Mouse (Mus musculus): ENCODE measurements at regions not wholly inside any gene's neighbourhood (a gene's known extent, or its start where the extent isn't known, plus 50 kb on each side); places are given as distances from the start of the nearest gene placed in this dataset.

- no peak for DNase-seq (ENCODE audit: low spot score)
- Histone ChIP-seq H3K27me3 (ENCODE audit: insufficient read depth, poor library complexity, severe bottlenecking) (no peaks in the 10 kb centered on the region), H3K4me3 (no peak overlapping the region), H3K36me3 (no peaks in the 10 kb centered on the region), H3K9me3 (no peaks in the 10 kb centered on the region), H3K4me1 (no peaks in the 10 kb centered on the region; the same call in 1 of the 2 replicates), H3K27ac (no peak overlapping the region)
- WGBS = 84% methylated on average over 6 of the region's 6 CpGs
Observed at GRCm38 (mm10) chr4:55768325-55768724, 236.1 kb upstream of the Klf4 start.

- Histone ChIP-seq H3K27me3 (ENCODE audit: insufficient read depth, poor library complexity, severe bottlenecking) (no peaks in the 10 kb centered on the region), H3K9me3 (no peaks in the 10 kb centered on the region), H3K27ac (no peak overlapping the region), H3K4me1 (no peaks in the 10 kb centered on the region; the same call in 1 of the 2 replicates), H3K4me3 (no peak overlapping the region), H3K36me3 (no peaks in the 10 kb centered on the region)
- 58% methylated on average over 4 of the region's 4 CpGs for WGBS
- DNase-seq (ENCODE audit: low spot score) = no peak
Observed at GRCm38 (mm10) chr4:55767133-55767532, 234.9 kb upstream of the Klf4 start.

- no peak for DNase-seq (ENCODE audit: low spot score)
- WGBS = 92% methylated on average over 2 of the region's 2 CpGs
- Histone ChIP-seq H3K4me1 (no peaks in the 10 kb centered on the region; the same call in 1 of the 2 replicates), H3K27me3 (ENCODE audit: insufficient read depth, poor library complexity, severe bottlenecking) (no peaks in the 10 kb centered on the region), H3K27ac (no peak overlapping the region), H3K36me3 (no peaks in the 10 kb centered on the region), H3K4me3 (no peak overlapping the region), H3K9me3 (no peaks in the 10 kb centered on the region)
Observed at GRCm38 (mm10) chr4:55765780-55766179, 233.5 kb upstream of the Klf4 start.

- H3K36me3 ChIP-seq = no peaks in the 10 kb centered on the region
- WGBS = 81% methylated on average over 6 of the region's 6 CpGs
- no peak for DNase-seq (ENCODE audit: low spot score)
- H3K9me3 ChIP-seq = no peaks in the 10 kb centered on the region
- no peak overlapping the region for H3K4me3 ChIP-seq
- H3K27ac ChIP-seq = no peak overlapping the region
- H3K27me3 ChIP-seq (ENCODE audit: insufficient read depth, poor library complexity, severe bottlenecking) = no peaks in the 10 kb centered on the region
- no peaks in the 10 kb centered on the region for H3K4me1 ChIP-seq
Observed at GRCm38 (mm10) chr4:55763112-55763511, 230.8 kb upstream of the Klf4 start.

GRCm38 (mm10) chr4:55762389-55762788 is 230.1 kb upstream of the Klf4 start:
- no peaks in the 10 kb centered on the region for H3K27me3 ChIP-seq (ENCODE audit: insufficient read depth, poor library complexity, severe bottlenecking)
- H3K27ac ChIP-seq = no peak overlapping the region
- no peak for DNase-seq (ENCODE audit: low spot score)
- WGBS = 72% methylated on average over 4 of the region's 4 CpGs
- H3K36me3 ChIP-seq = no peaks in the 10 kb centered on the region
- H3K4me3 ChIP-seq = no peak overlapping the region
- no peaks in the 10 kb centered on the region for H3K9me3 ChIP-seq
- H3K4me1 ChIP-seq = no peaks in the 10 kb centered on the region

GRCm38 (mm10) chr4:55757148-55757927 is 225.1 kb upstream of the Klf4 start:
- Histone ChIP-seq H3K9me3 (no peaks in the 10 kb centered on the region), H3K4me1 (no peaks in the 10 kb centered on the region), H3K27ac (no peak overlapping the region), H3K4me3 (no peak overlapping the region), H3K27me3 (ENCODE audit: insufficient read depth, poor library complexity, severe bottlenecking) (peaks cover 3% of the 10 kb centered on the region; the same call in 1 of the 2 replicates), H3K36me3 (no peaks in the 10 kb centered on the region)
- DNase-seq (ENCODE audit: low spot score) = no peak
- 66% methylated on average over 15 of the region's 15 CpGs for WGBS

- Histone ChIP-seq H3K36me3 (no peaks in the 10 kb centered on the region), H3K4me1 (no peaks in the 10 kb centered on the region), H3K4me3 (no peak overlapping the region), H3K9me3 (no peaks in the 10 kb centered on the region), H3K27ac (no peak overlapping the region), H3K27me3 (ENCODE audit: insufficient read depth, poor library complexity, severe bottlenecking) (no peaks in the 10 kb centered on the region)
- 78% methylated on average over 20 of the region's 20 CpGs for WGBS
- DNase-seq (ENCODE audit: low spot score) = no peak
Observed at GRCm38 (mm10) chr4:55749949-55750600, 217.8 kb upstream of the Klf4 start.

GRCm38 (mm10) chr4:55741355-55741754 is 209.1 kb upstream of the Klf4 start:
- WGBS = 88% methylated on average over 8 of the region's 8 CpGs
- no peak overlapping the region for H3K27ac ChIP-seq
- no peak overlapping the region for H3K4me3 ChIP-seq
- H3K4me1 ChIP-seq = no peaks in the 10 kb centered on the region
- no peaks in the 10 kb centered on the region for H3K27me3 ChIP-seq (ENCODE audit: insufficient read depth, poor library complexity, severe bottlenecking)
- H3K9me3 ChIP-seq = no peaks in the 10 kb centered on the region
- no peak for DNase-seq (ENCODE audit: low spot score)
- H3K36me3 ChIP-seq = no peaks in the 10 kb centered on the region

- Histone ChIP-seq H3K9me3 (no peaks in the 10 kb centered on the region), H3K4me1 (no peaks in the 10 kb centered on the region), H3K27me3 (ENCODE audit: insufficient read depth, poor library complexity, severe bottlenecking) (no peaks in the 10 kb centered on the region), H3K36me3 (no peaks in the 10 kb centered on the region), H3K27ac (no peak overlapping the region), H3K4me3 (no peak overlapping the region)
- 89% methylated on average over 15 of the region's 15 CpGs for WGBS
- DNase-seq (ENCODE audit: low spot score) = no peak
Observed at GRCm38 (mm10) chr4:55740062-55740461, 207.8 kb upstream of the Klf4 start.

- 79% methylated on average over 1 of the region's 1 CpGs for WGBS
- no peak for DNase-seq (ENCODE audit: low spot score)
- Histone ChIP-seq H3K4me3 (no peak overlapping the region), H3K4me1 (no peaks in the 10 kb centered on the region), H3K9me3 (no peaks in the 10 kb centered on the region), H3K36me3 (no peaks in the 10 kb centered on the region), H3K27me3 (ENCODE audit: insufficient read depth, poor library complexity, severe bottlenecking) (no peaks in the 10 kb centered on the region), H3K27ac (no peak overlapping the region)
Observed at GRCm38 (mm10) chr4:55738714-55739113, 206.4 kb upstream of the Klf4 start.

- 76% methylated on average over 3 of the region's 3 CpGs for WGBS
- Histone ChIP-seq H3K4me3 (no peak overlapping the region), H3K27me3 (ENCODE audit: insufficient read depth, poor library complexity, severe bottlenecking) (no peaks in the 10 kb centered on the region), H3K9me3 (no peaks in the 10 kb centered on the region), H3K27ac (no peak overlapping the region), H3K36me3 (no peaks in the 10 kb centered on the region), H3K4me1 (no peaks in the 10 kb centered on the region)
- DNase-seq (ENCODE audit: low spot score) = no peak
Observed at GRCm38 (mm10) chr4:55735453-55735852, 203.2 kb upstream of the Klf4 start.

GRCm38 (mm10) chr4:55734331-55734730 is 202.1 kb upstream of the Klf4 start:
- Histone ChIP-seq H3K27ac (no peak overlapping the region), H3K9me3 (no peaks in the 10 kb centered on the region), H3K27me3 (ENCODE audit: insufficient read depth, poor library complexity, severe bottlenecking) (no peaks in the 10 kb centered on the region), H3K4me1 (no peaks in the 10 kb centered on the region), H3K4me3 (no peak overlapping the region), H3K36me3 (no peaks in the 10 kb centered on the region)
- DNase-seq (ENCODE audit: low spot score) = no peak
- WGBS = 86% methylated on average over 1 of the region's 1 CpGs

- no peak overlapping the region for H3K27ac ChIP-seq
- H3K27me3 ChIP-seq (ENCODE audit: insufficient read depth, poor library complexity, severe bottlenecking) = 0 out of 2 replicates have a peak, but pooled peaks cover 4% of the 10 kb centered on the region
- H3K36me3 ChIP-seq = no peaks in the 10 kb centered on the region
- no peaks in the 10 kb centered on the region for H3K9me3 ChIP-seq
- WGBS = 41% methylated on average over 4 of the region's 4 CpGs
- no peak for DNase-seq (ENCODE audit: low spot score)
- no peak overlapping the region for H3K4me3 ChIP-seq
- no peaks in the 10 kb centered on the region for H3K4me1 ChIP-seq
Observed at GRCm38 (mm10) chr4:55733223-55733622, 201.0 kb upstream of the Klf4 start.
